Comparison of ENCODE assay signal across 30 mouse cellular contexts in genomic region chr11:79258738-79259137, GRCm38 (mm10). TPM values are rescaled to one million over a fixed set of nuclear protein-coding genes. Genes with fewer than 3 reads are reported as not detected.
"Had no signal": no experiment of that assay in that cellular context is flagged by ENCODE, and none has a peak within 500 bp of the region (broad histone marks: within the 10 kb centered on the region; RNA-seq: fewer than 3 reads in every experiment).

No protein-coding gene starts in this region.

- H3K36me3 ChIP-seq: liver, embryonic 13.5 days; midbrain, embryonic 15.5 days had no signal

- H3K27ac ChIP-seq: kidney, postnatal 0 days; layer of hippocampus, adult 2 months; left cerebral cortex, adult 2 months; liver, embryonic 13.5 days; midbrain, embryonic 15.5 days had no signal

- ATAC-seq: midbrain, embryonic 15.5 days had no signal

- H3K27me3 ChIP-seq: liver, embryonic 13.5 days; midbrain, embryonic 15.5 days had no signal

- H3K4me2 ChIP-seq: liver, embryonic 13.5 days; midbrain, embryonic 11.5 days; midbrain, embryonic 15.5 days had no signal

- H3K4me3 ChIP-seq: layer of hippocampus, adult 2 months; left cerebral cortex, adult 2 months; liver, embryonic 13.5 days; midbrain, embryonic 15.5 days had no signal

- H3K9ac ChIP-seq: liver, embryonic 13.5 days; midbrain, embryonic 15.5 days had no signal

- H3K9me3 ChIP-seq: liver, embryonic 13.5 days; midbrain, embryonic 15.5 days had no signal

- H3K4me1 ChIP-seq: midbrain, embryonic 15.5 days had no signal

- DNase-seq: kidney, adult 2 months; kidney, postnatal 25 days; layer of hippocampus, adult 9-11 months; liver, embryonic 13.5 days; lung, adult 2 months; lung, postnatal 14 days; lung, postnatal 4 days; right cerebral cortex, adult 18-20 months; right cerebral cortex, postnatal 14 days; right cerebral cortex, postnatal 4 days; spleen, adult 18-20 months; thymus, adult 18-20 months; thymus, postnatal 36 days had no signal

RNA-seq across cellular contexts. Expression of gene Gm9964, which starts 38.0 kb away (rescaled TPM):
- total RNA-seq: layer of hippocampus, adult 2 months; liver, adult 2 months; megakaryocyte progenitor cell, adult 5-6 weeks; megakaryocyte-erythroid progenitor cell, adult 5-6 weeks had no signal
- polyA plus RNA-seq: kidney, adult 2 months; kidney, embryonic 14.5 days; kidney, postnatal 0 days; large intestine, adult 2 months; limb, embryonic 11.5 days; limb, embryonic 14.5 days; liver, adult 2 months; liver, embryonic 13.5 days; liver, embryonic 16.5 days; lung, adult 2 months; lung, embryonic 16.5 days; midbrain, embryonic 11.5 days; midbrain, embryonic 15.5 days; neural tube, embryonic 11.5 days; stomach, embryonic 16.5 days; urinary bladder, adult 2 months had no signal
